Mouse (Mus musculus): Measurements from ENCODE around the gene Tsc22d4. TPM values are rescaled to one million over a fixed set of nuclear protein-coding genes. Genes with fewer than 3 reads are reported as not detected.
A peak's percentile ranks its signal among the peaks of the same experiment; 100 is the strongest.

Tsc22d4 gene
- polyA plus RNA-seq, 1 experiment from 2014 or later = 144 TPM

GRCm38 (mm10) chr5:137751988-137752387, 6.5 kb downstream of the Tsc22d4 start:
- no peak overlapping the region; the same call in none of the 2 replicates for H3K9ac ChIP-seq
- no peak overlapping the region for H3K4me3 ChIP-seq
- peaks cover 80% of the 10 kb centered on the region for H3K4me1 ChIP-seq (replicated peaks)
- 0 out of 2 replicates have a peak overlapping the region, but pooled peaks have one; percentile 11 for H3K27ac ChIP-seq (ENCODE audit: poor library complexity, severe bottlenecking)
- H3K36me3 ChIP-seq = peaks cover 71% of the 10 kb centered on the region
- 85% methylated on average over 6 of the region's 6 CpGs for WGBS
- no peak for ATAC-seq (ENCODE audit: insufficient number of reproducible peaks, low FRiP score)
- H3K27me3 ChIP-seq (replicated peaks) = no peaks in the 10 kb centered on the region
- no peak overlapping the region for H3K4me2 ChIP-seq
- no peaks in the 10 kb centered on the region for H3K9me3 ChIP-seq (replicated peaks)

DNA sequence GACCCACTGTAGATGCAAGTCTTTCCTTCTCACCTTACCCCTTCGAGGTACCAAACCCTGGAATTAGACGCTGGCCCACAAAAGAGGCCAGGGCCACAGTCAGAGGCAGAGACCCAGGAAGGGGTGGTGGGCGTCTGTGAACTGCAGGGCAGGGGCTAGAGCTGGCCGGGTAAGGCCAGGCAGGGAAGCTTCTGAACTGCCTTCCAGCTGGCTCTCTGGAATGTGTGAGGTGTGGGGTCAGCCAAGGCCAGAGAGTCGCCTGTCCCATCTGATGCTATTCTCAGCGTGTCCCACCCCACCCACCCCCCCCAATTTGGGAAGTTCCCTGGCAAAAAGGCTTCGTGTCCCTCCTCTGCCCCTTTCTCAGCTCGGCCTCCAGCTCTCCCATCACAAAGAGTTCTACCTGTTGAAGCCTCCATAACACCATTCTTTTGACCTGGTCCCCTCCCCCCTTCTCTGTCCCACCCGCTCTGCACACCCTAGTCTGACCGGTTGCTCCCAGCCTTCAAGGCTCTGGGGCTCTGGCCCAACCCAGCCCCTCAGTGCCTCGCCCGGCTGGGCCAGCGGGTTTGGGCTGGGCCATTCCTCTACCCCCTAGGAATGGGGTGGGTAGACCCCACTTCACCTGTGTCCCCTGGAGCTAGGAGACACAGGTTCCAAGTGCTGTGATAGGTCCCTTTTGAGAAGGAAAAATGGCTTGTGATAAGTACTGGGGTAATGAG, 7.7 kb downstream of the Tsc22d4 start:
- Histone ChIP-seq H3K9ac (peak overlapping the region; percentile 38; the same call in 1 of the 2 replicates), H3K4me3 (no peak overlapping the region), H3K4me2 (peak overlapping the region; percentile 16), H3K36me3 (peaks cover 82% of the 10 kb centered on the region), H3K27ac (ENCODE audit: poor library complexity, severe bottlenecking) (peak overlapping the region; percentile 56), H3K27me3 (replicated peaks) (no peaks in the 10 kb centered on the region), H3K9me3 (replicated peaks) (no peaks in the 10 kb centered on the region), H3K4me1 (replicated peaks) (peaks cover 84% of the 10 kb centered on the region)
- WGBS = 64% methylated on average over 13 of the region's 13 CpGs
- no peak for ATAC-seq (ENCODE audit: insufficient number of reproducible peaks, low FRiP score)

DNA sequence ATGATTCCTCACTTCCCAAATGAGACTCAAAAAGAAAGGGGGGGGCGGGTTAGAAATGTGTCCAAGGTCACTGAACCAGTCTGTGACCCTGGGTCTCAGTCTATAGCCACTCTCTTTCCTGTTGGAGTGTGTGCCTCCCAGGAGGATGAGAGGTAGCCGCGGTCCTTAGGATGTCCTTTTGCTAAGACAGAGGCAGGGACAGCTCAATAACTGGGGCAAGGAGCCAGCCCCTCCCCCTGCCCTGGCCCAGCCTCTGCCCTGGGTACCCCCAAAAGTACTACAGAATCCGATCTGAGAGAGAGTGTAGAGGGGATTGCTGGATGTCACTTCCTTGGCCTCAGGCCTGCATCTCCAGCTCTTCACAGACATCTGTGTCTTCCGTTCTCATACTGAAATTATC, 9.9 kb downstream of the Tsc22d4 start:
- Histone ChIP-seq H3K4me1 (replicated peaks) (peaks cover 73% of the 10 kb centered on the region), H3K27me3 (replicated peaks) (no peaks in the 10 kb centered on the region), H3K4me3 (no peak overlapping the region), H3K27ac (ENCODE audit: poor library complexity, severe bottlenecking) (0 out of 2 replicates have a peak overlapping the region, but pooled peaks have one; percentile 28), H3K9me3 (replicated peaks) (no peaks in the 10 kb centered on the region), H3K9ac (peak overlapping the region; percentile 26; the same call in 1 of the 2 replicates), H3K36me3 (peaks cover 88% of the 10 kb centered on the region), H3K4me2 (no peak overlapping the region)
- WGBS = 85% methylated on average over 5 of the region's 5 CpGs
- no peak for ATAC-seq (ENCODE audit: insufficient number of reproducible peaks, low FRiP score)

GRCm38 (mm10) chr5:137756106-137756505, 10.6 kb downstream of the Tsc22d4 start:
- H3K27ac ChIP-seq (ENCODE audit: poor library complexity, severe bottlenecking) = peak overlapping the region; percentile 44
- peak overlapping the region; percentile 27; the same call in 1 of the 2 replicates for H3K9ac ChIP-seq
- H3K4me3 ChIP-seq = no peak overlapping the region
- no peak for ATAC-seq (ENCODE audit: insufficient number of reproducible peaks, low FRiP score)
- no peak overlapping the region for H3K4me2 ChIP-seq
- H3K27me3 ChIP-seq (replicated peaks) = no peaks in the 10 kb centered on the region
- WGBS = 61% methylated on average over 3 of the region's 3 CpGs
- peaks cover 66% of the 10 kb centered on the region for H3K4me1 ChIP-seq (replicated peaks)
- H3K36me3 ChIP-seq = peaks cover 83% of the 10 kb centered on the region
- no peaks in the 10 kb centered on the region for H3K9me3 ChIP-seq (replicated peaks)

GRCm38 (mm10) chr5:137756882-137757661, 11.5 kb downstream of the Tsc22d4 start:
- 0 out of 2 replicates have a peak, but pooled peaks have one; percentile 31 for ATAC-seq (ENCODE audit: insufficient number of reproducible peaks, low FRiP score)
- Histone ChIP-seq H3K4me2 (no peak overlapping the region), H3K4me3 (no peak overlapping the region), H3K27ac (ENCODE audit: poor library complexity, severe bottlenecking) (peak overlapping the region; percentile 44), H3K4me1 (replicated peaks) (peaks cover 56% of the 10 kb centered on the region), H3K9me3 (replicated peaks) (no peaks in the 10 kb centered on the region), H3K27me3 (replicated peaks) (no peaks in the 10 kb centered on the region), H3K9ac (peak overlapping the region; percentile 27; the same call in 1 of the 2 replicates), H3K36me3 (peaks cover 74% of the 10 kb centered on the region)
- WGBS = 27% methylated on average over 10 of the region's 10 CpGs

DNA sequence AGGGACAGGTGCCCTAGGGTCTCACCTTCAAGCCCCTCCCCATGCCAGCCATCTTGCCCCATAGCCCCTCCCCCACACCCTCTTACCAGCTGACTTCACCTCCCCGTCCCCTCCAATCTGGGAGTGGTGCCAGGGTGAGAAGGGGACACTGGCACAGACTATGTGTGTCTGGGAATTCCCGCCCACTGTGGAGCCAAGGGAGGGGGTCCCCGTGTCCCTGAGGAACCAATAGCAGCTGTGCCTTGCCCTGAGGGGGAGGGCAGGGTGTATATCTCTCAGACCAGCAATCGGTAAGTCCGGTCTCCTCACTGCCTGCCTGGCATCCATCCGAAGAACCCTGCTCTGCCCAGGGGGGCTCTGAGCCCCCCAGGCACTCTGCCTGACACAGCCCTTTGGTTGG, 12.4 kb downstream of the Tsc22d4 start:
- Histone ChIP-seq H3K9ac (0 out of 2 replicates have a peak overlapping the region, but pooled peaks have one; percentile 41), H3K4me1 (replicated peaks) (peaks cover 49% of the 10 kb centered on the region), H3K9me3 (replicated peaks) (no peaks in the 10 kb centered on the region), H3K36me3 (peaks cover 73% of the 10 kb centered on the region), H3K4me2 (no peak overlapping the region), H3K4me3 (no peak overlapping the region), H3K27me3 (replicated peaks) (no peaks in the 10 kb centered on the region), H3K27ac (ENCODE audit: poor library complexity, severe bottlenecking) (no peak overlapping the region)
- ATAC-seq (ENCODE audit: insufficient number of reproducible peaks, low FRiP score) = 0 out of 2 replicates have a peak, but pooled peaks have one; percentile 6
- 69% methylated on average over 6 of the region's 6 CpGs for WGBS

- WGBS = 86% methylated on average over 19 of the region's 19 CpGs
- H3K9ac ChIP-seq = no peak overlapping the region
- H3K4me2 ChIP-seq = no peak overlapping the region
- H3K27me3 ChIP-seq (replicated peaks) = no peaks in the 10 kb centered on the region
- ATAC-seq (ENCODE audit: insufficient number of reproducible peaks, low FRiP score) = no peak
- no peaks in the 10 kb centered on the region for H3K9me3 ChIP-seq (replicated peaks)
- H3K4me3 ChIP-seq = no peak overlapping the region
- H3K4me1 ChIP-seq (replicated peaks) = peaks cover 39% of the 10 kb centered on the region
- peaks cover 61% of the 10 kb centered on the region for H3K36me3 ChIP-seq
- no peak overlapping the region for H3K27ac ChIP-seq (ENCODE audit: poor library complexity, severe bottlenecking)
Measured at GRCm38 (mm10) chr5:137758921-137759534, 13.5 kb downstream of the Tsc22d4 start.

DNA sequence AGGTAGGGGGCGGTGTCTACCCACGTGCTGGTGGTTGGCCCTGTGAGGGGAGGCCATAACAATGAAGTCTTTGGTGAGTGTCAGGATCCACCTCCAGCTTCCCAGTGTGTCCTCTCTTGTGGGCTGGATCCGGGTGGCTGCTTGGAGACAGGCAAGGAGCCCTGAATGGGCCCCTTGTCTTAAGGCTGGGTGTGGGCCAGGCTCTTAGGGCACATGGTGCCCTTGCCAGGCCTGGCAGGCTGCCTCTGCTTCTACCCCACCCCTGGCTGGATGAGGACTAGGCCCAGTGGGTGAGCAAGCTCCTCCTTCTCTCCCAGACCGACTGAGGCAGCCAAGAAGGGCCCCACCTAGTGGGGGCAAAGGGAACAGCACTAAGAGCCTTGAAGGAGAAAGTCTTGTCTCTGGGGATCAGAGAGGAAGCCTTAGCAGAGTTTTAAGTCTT, 14.5 kb downstream of the Tsc22d4 start:
- 36% methylated on average over 4 of the region's 4 CpGs for WGBS
- Histone ChIP-seq H3K9ac (no peak overlapping the region), H3K9me3 (replicated peaks) (no peaks in the 10 kb centered on the region), H3K27ac (ENCODE audit: poor library complexity, severe bottlenecking) (no peak overlapping the region), H3K4me2 (no peak overlapping the region), H3K4me1 (replicated peaks) (peaks cover 36% of the 10 kb centered on the region), H3K4me3 (no peak overlapping the region), H3K36me3 (peaks cover 55% of the 10 kb centered on the region), H3K27me3 (replicated peaks) (no peaks in the 10 kb centered on the region)
- ATAC-seq (ENCODE audit: insufficient number of reproducible peaks, low FRiP score) = peak; percentile 34; the same call in 1 of the 2 replicates

DNA sequence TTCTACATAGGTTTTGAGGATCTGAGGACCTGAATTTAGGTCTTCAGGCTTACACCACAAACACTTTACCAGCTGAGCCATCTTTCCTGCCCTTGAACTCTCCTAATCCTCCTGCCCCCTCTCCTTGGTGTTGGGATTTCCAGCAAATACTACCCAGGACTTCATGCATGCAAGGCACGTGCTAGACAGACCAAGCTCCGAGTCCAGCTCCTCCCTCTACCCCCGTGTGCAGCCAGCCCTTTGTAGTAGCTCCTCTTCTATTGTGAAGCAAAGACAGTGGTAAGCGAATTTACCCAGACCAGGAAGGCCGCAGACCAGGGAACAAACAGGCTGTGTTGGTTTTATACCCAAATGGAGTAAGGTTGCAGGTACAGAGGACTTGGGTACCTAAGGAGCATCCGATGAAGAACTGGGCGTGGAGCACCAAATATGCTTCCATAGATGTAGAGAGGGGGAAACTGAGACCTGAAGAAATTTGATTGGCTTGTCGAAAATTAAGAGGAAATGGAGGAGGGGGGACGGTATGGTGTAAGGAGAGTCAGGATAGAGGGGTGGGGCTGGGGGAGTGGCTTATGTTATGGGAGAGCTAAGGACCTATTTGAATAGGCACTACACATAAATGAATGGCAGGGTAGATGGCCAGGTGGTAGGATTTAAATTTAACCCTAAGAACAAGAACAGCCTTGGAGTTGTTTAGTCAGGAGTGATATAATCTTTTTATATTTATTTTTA, 19.2 kb downstream of the Tsc22d4 start:
- WGBS = 64% methylated on average over 9 of the region's 9 CpGs
- 0 out of 2 replicates have a peak, but pooled peaks cover 4% of the 10 kb centered on the region for H3K9me3 ChIP-seq (replicated peaks)
- no peak overlapping the region for H3K27ac ChIP-seq (ENCODE audit: poor library complexity, severe bottlenecking)
- H3K9ac ChIP-seq = no peak overlapping the region
- no peak for ATAC-seq (ENCODE audit: insufficient number of reproducible peaks, low FRiP score)
- H3K4me3 ChIP-seq = no peak overlapping the region
- no peaks in the 10 kb centered on the region for H3K27me3 ChIP-seq (replicated peaks)
- H3K4me1 ChIP-seq (replicated peaks) = peaks cover 8% of the 10 kb centered on the region
- no peak overlapping the region for H3K4me2 ChIP-seq
- H3K36me3 ChIP-seq = peaks cover 16% of the 10 kb centered on the region

DNA sequence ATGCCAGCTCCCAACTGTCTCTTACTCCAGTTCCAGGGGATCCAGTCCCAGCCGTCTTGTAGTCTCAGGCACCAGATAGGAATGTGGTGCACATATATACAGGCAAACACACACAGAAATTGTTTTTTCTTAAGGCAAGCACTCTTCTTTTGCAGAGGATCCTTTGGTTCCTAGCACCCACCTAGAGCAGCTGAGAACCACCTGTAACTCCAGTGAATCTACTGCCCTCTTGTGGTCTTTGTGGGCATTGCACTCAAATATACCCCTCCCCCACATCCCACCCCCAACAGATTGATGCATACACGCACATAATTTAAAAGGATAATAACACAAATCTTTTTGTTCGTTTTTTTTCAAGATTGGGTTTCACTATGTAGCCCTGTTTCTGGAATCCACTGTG, 20.7 kb downstream of the Tsc22d4 start:
- 56% methylated on average over 3 of the region's 3 CpGs for WGBS
- no peak for ATAC-seq (ENCODE audit: insufficient number of reproducible peaks, low FRiP score)

More for the DNA sequence above, 20.7 kb downstream of the Tsc22d4 start:
- Histone ChIP-seq H3K9ac (no peak overlapping the region), H3K4me3 (no peak overlapping the region), H3K9me3 (replicated peaks) (0 out of 2 replicates have a peak, but pooled peaks cover 4% of the 10 kb centered on the region), H3K4me2 (no peak overlapping the region), H3K27me3 (replicated peaks) (no peaks in the 10 kb centered on the region), H3K27ac (ENCODE audit: poor library complexity, severe bottlenecking) (no peak overlapping the region), H3K36me3 (peaks cover 13% of the 10 kb centered on the region), H3K4me1 (replicated peaks) (peaks cover 5% of the 10 kb centered on the region)

Measured in heart, embryonic 12.5 days (tissue).